Mouse (Mus musculus): ENCODE data around the gene Tmem208. TPM values are rescaled to one million over a fixed set of nuclear protein-coding genes. Genes with fewer than 3 reads are reported as not detected.

Tmem208 gene
- total and polyA plus RNA-seq, 3 experiments: 53.7 to 84.1 (median 71.4) TPM

- no peak for DNase-seq
Observed at GRCm38 (mm10) chr8:105298351-105299252, 27.6 kb upstream of the Tmem208 start.

GRCm38 (mm10) chr8:105299962-105300361 is 26.2 kb upstream of the Tmem208 start:
- DNase-seq: no peak

GRCm38 (mm10) chr8:105303396-105303795 is 22.8 kb upstream of the Tmem208 start:
- no peak for DNase-seq

GRCm38 (mm10) chr8:105303874-105304273 is 22.3 kb upstream of the Tmem208 start:
- DNase-seq: no peak

- DNase-seq: no peak
Observed at GRCm38 (mm10) chr8:105304325-105305210, 21.6 kb upstream of the Tmem208 start.

GRCm38 (mm10) chr8:105305211-105306145 is 20.7 kb upstream of the Tmem208 start, which contains the start of gene Elmo3:
Gene Elmo3 (plus strand): TSS chr8:105305601.
- DNase-seq: peak; percentile 82

- no peak for DNase-seq
Observed at GRCm38 (mm10) chr8:105306146-105306691, 19.9 kb upstream of the Tmem208 start.

- DNase-seq: no peak
Observed at GRCm38 (mm10) chr8:105307670-105308069, 18.5 kb upstream of the Tmem208 start.

GRCm38 (mm10) chr8:105308428-105308827 is 17.7 kb upstream of the Tmem208 start:
- DNase-seq: no peak

- no peak for DNase-seq
Observed at GRCm38 (mm10) chr8:105309142-105309847, 16.9 kb upstream of the Tmem208 start.

- DNase-seq: no peak
Observed at GRCm38 (mm10) chr8:105310118-105310517, 16.0 kb upstream of the Tmem208 start.

GRCm38 (mm10) chr8:105311718-105312117 is 14.4 kb upstream of the Tmem208 start:
- DNase-seq: no peak

GRCm38 (mm10) chr8:105312891-105313481 is 13.2 kb upstream of the Tmem208 start:
- no peak for DNase-seq

GRCm38 (mm10) chr8:105313622-105314402 is 12.3 kb upstream of the Tmem208 start:
- no peak for DNase-seq

GRCm38 (mm10) chr8:105315073-105315769 is 10.9 kb upstream of the Tmem208 start:
- no peak for DNase-seq

GRCm38 (mm10) chr8:105317941-105318340 is 8.2 kb upstream of the Tmem208 start:
- DNase-seq: peak; percentile 35

GRCm38 (mm10) chr8:105318662-105319190 is 7.4 kb upstream of the Tmem208 start:
- no peak for DNase-seq

GRCm38 (mm10) chr8:105323183-105323582 is 3.0 kb upstream of the Tmem208 start:
- no peak for DNase-seq
